Mouse (Mus musculus): ENCODE data around the gene Gm17455. TPM values are rescaled to one million over a fixed set of nuclear protein-coding genes. Genes with fewer than 3 reads are reported as not detected.

Gm17455 gene
- polyA plus RNA-seq, 1 experiment from 2014 or later = 1.5 TPM

GRCm38 (mm10) chr10:60394936-60395335, 4.6 kb upstream of the Gm17455 start:
- no peak overlapping the region for H3K9ac ChIP-seq (ENCODE audit: low read length)
- 91% methylated on average over 7 of the region's 7 CpGs for WGBS
- no peak for DNase-seq (ENCODE audit: low spot score)
- H3K27ac ChIP-seq (replicated peaks; ENCODE audit: low read depth, low read length) = no peak overlapping the region
- ATAC-seq (ENCODE audit: insufficient number of reproducible peaks, low FRiP score, low TSS enrichment, low read depth) = no peak
- H3K9me3 ChIP-seq (ENCODE audit: control insufficient read depth, low read length) = no peaks in the 10 kb centered on the region
- H3K4me3 ChIP-seq (ENCODE audit: low read depth, low read length) = no peak overlapping the region
- H3K4me1 ChIP-seq (ENCODE audit: control insufficient read depth, insufficient read depth, low read length) = no peaks in the 10 kb centered on the region
- H3K4me2 ChIP-seq (ENCODE audit: low read depth, severe bottlenecking) = no peak overlapping the region
- H3K36me3 ChIP-seq (ENCODE audit: control insufficient read depth, insufficient read depth, low read length) = no peaks in the 10 kb centered on the region
- H3K27me3 ChIP-seq (ENCODE audit: control insufficient read depth, insufficient read depth, low read length) = no peaks in the 10 kb centered on the region

- DNase-seq (ENCODE audit: low spot score) (no peak), ATAC-seq (ENCODE audit: insufficient number of reproducible peaks, low FRiP score, low TSS enrichment, low read depth) (no peak)
- Histone ChIP-seq H3K4me1 (ENCODE audit: control insufficient read depth, insufficient read depth, low read length) (no peaks in the 10 kb centered on the region), H3K4me3 (ENCODE audit: low read depth, low read length) (no peak overlapping the region), H3K9me3 (ENCODE audit: control insufficient read depth, low read length) (no peaks in the 10 kb centered on the region), H3K27ac (replicated peaks; ENCODE audit: low read depth, low read length) (no peak overlapping the region), H3K36me3 (ENCODE audit: control insufficient read depth, insufficient read depth, low read length) (no peaks in the 10 kb centered on the region), H3K27me3 (ENCODE audit: control insufficient read depth, insufficient read depth, low read length) (no peaks in the 10 kb centered on the region), H3K4me2 (ENCODE audit: low read depth, severe bottlenecking) (no peak overlapping the region), H3K9ac (ENCODE audit: low read length) (no peak overlapping the region)
- WGBS = 67% methylated on average over 5 of the region's 5 CpGs
Measured at GRCm38 (mm10) chr10:60395605-60396004, 3.9 kb upstream of the Gm17455 start.

DNA sequence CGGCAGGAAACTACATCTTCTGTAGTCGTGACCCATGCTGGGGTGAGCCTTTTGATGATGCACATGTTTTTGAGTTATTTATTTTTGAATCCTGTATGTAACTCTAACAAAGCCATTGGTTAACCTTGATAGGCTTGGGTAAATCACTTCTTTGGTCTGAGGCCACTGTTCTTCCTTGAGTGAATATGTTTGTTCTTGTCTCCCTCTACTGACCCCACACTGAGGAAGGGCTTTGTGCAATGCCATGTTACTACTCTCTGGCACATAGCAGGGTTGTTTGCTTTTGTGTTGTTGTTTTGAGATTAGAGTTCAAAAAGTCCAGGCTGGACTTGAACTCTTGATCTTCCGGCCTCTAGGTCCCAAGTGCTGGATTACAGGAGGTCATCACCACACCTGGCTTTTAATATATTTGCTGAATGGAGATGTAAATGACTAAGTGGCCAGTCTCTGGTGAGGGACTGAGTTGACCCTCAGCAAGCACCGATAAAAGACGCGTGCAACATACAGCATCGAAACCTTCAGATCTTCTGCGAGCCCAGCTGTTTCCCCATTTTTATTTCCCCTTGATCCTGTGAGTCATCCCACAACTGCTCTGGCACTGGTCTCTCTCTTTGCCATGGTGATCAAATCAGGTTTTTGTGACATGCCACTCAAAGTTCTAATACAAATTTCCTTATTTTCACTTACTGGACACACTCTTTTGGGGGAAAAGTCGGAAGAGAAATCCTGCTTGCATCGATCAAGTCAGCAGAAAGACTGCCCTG, 1.3 kb upstream of the Gm17455 start:
- WGBS = 91% methylated on average over 10 of the region's 10 CpGs
- no peak for DNase-seq (ENCODE audit: low spot score)

DNA sequence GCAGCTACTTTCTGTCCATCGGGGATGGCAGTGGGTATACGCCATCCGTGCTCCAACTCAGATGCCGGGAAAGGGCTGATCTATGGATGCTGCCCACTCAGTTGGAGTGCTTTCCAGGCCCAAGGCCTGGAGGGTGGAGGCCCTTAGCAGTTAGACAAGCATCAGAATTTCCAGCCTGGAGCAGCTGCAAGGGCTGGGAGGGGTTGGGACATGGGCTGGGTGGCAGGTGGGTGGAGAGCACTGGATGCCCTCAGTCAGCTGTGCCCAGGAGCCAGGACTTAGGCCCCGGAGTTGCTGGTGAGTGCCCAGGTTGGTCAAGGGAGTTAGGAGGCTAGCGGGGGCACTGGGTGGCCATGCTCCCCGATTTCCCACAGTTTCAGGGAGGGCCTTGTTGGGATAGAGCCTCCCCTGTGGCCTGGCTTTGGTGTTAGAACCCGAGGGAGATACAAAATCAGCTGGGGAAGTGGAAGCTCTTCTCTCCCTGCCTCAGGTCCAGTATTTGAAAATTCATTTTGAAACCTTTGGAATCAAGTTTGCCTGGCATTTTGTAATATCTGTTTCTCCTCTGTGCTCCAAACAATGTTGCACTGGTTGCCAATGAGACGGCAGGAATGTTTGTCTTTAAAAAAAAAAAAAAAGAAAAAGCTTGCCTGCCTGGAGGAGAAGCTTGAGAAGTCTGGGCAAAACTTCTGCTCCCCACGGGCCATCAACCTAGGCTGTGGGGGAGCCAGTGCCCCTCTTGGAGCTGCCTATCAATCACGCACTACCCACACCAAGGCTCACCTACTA, 1.2 kb downstream of the Gm17455 start:
- WGBS = 82% methylated on average over 11 of the region's 11 CpGs
- Histone ChIP-seq H3K4me1 (ENCODE audit: control insufficient read depth, insufficient read depth, low read length) (no peaks in the 10 kb centered on the region), H3K4me3 (ENCODE audit: low read depth, low read length) (no peak overlapping the region), H3K27ac (replicated peaks; ENCODE audit: low read depth, low read length) (no peak overlapping the region), H3K9ac (ENCODE audit: low read length) (no peak overlapping the region), H3K9me3 (ENCODE audit: control insufficient read depth, low read length) (no peaks in the 10 kb centered on the region), H3K4me2 (ENCODE audit: low read depth, severe bottlenecking) (no peak overlapping the region), H3K36me3 (ENCODE audit: control insufficient read depth, insufficient read depth, low read length) (no peaks in the 10 kb centered on the region), H3K27me3 (ENCODE audit: control insufficient read depth, insufficient read depth, low read length) (no peaks in the 10 kb centered on the region)
- ATAC-seq (ENCODE audit: insufficient number of reproducible peaks, low FRiP score, low TSS enrichment, low read depth) (no peak), DNase-seq (ENCODE audit: low spot score) (no peak)

More for the DNA sequence above, 1.3 kb upstream of the Gm17455 start:
- H3K36me3 ChIP-seq (ENCODE audit: control insufficient read depth, insufficient read depth, low read length) = no peaks in the 10 kb centered on the region
- H3K4me1 ChIP-seq (ENCODE audit: control insufficient read depth, insufficient read depth, low read length) = no peaks in the 10 kb centered on the region
- H3K9ac ChIP-seq (ENCODE audit: low read length) = no peak overlapping the region
- ATAC-seq (ENCODE audit: insufficient number of reproducible peaks, low FRiP score, low TSS enrichment, low read depth) = no peak
- no peak overlapping the region for H3K27ac ChIP-seq (replicated peaks; ENCODE audit: low read depth, low read length)
- H3K4me2 ChIP-seq (ENCODE audit: low read depth, severe bottlenecking) = no peak overlapping the region
- H3K9me3 ChIP-seq (ENCODE audit: control insufficient read depth, low read length) = no peaks in the 10 kb centered on the region
- H3K4me3 ChIP-seq (ENCODE audit: low read depth, low read length) = no peak overlapping the region
- H3K27me3 ChIP-seq (ENCODE audit: control insufficient read depth, insufficient read depth, low read length) = no peaks in the 10 kb centered on the region

- Histone ChIP-seq H3K36me3 (ENCODE audit: control insufficient read depth, insufficient read depth, low read length) (no peaks in the 10 kb centered on the region), H3K9ac (ENCODE audit: low read length) (no peak overlapping the region), H3K27me3 (ENCODE audit: control insufficient read depth, insufficient read depth, low read length) (no peaks in the 10 kb centered on the region), H3K27ac (replicated peaks; ENCODE audit: low read depth, low read length) (no peak overlapping the region), H3K4me3 (ENCODE audit: low read depth, low read length) (no peak overlapping the region), H3K4me1 (ENCODE audit: control insufficient read depth, insufficient read depth, low read length) (no peaks in the 10 kb centered on the region), H3K4me2 (ENCODE audit: low read depth, severe bottlenecking) (no peak overlapping the region), H3K9me3 (ENCODE audit: control insufficient read depth, low read length) (no peaks in the 10 kb centered on the region)
- 66% methylated on average over 7 of the region's 7 CpGs for WGBS
- ATAC-seq (ENCODE audit: insufficient number of reproducible peaks, low FRiP score, low TSS enrichment, low read depth) (no peak), DNase-seq (ENCODE audit: low spot score) (no peak)
Measured at GRCm38 (mm10) chr10:60405460-60406177, 6.1 kb downstream of the Gm17455 start.

DNA sequence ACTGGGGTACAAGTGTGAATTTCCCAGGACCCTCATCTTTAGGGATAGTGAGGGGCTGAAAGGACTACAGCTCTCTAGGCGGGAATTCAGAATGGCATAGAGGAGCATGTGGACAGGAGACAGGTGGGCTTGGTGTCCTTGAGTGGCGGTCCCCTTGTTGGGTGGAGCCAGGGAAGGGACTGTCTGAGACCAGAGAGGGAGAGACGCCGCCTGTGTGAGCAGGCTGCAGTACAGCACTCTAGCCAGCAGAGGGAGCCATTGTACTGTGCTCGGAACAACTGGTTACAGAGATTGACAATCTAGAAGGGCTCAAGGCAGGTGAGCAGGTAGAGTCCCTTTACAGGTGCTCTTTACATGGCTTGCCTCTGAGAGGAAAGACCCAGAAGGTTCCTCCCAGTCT, 8.3 kb downstream of the Gm17455 start:
- H3K9ac ChIP-seq (ENCODE audit: low read length) = no peak overlapping the region

DNA sequence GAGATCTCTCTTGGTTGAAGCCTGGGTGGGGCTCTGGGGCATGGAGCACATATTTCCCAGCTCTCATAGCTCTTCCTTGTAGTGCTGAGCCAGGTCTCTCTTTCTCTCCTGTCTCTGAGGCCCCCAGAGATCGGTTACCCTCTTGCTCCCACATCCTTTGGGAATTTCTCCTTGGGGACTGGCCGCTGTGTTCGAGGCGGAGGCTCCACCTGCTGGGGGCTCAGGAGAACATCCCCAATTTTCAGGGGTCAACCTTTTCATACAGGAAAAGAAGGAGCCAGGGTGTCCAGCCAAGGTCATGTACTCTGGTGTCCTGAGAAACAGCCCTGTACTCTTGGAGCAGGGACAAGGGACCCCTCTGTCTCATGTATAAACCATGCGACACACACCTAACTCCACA, 12.3 kb downstream of the Gm17455 start:
- Histone ChIP-seq H3K4me1 (ENCODE audit: control insufficient read depth, insufficient read depth, low read length) (no peaks in the 10 kb centered on the region), H3K27ac (replicated peaks; ENCODE audit: low read depth, low read length) (no peak overlapping the region), H3K9me3 (ENCODE audit: control insufficient read depth, low read length) (no peaks in the 10 kb centered on the region), H3K27me3 (ENCODE audit: control insufficient read depth, insufficient read depth, low read length) (no peaks in the 10 kb centered on the region), H3K9ac (ENCODE audit: low read length) (no peak overlapping the region), H3K4me2 (ENCODE audit: low read depth, severe bottlenecking) (no peak overlapping the region), H3K4me3 (ENCODE audit: low read depth, low read length) (no peak overlapping the region), H3K36me3 (ENCODE audit: control insufficient read depth, insufficient read depth, low read length) (no peaks in the 10 kb centered on the region)
- ATAC-seq (ENCODE audit: insufficient number of reproducible peaks, low FRiP score, low TSS enrichment, low read depth) (no peak), DNase-seq (ENCODE audit: low spot score) (peak; percentile 24)
- 26% methylated on average over 5 of the region's 5 CpGs for WGBS

More for the DNA sequence above, 8.3 kb downstream of the Gm17455 start:
- 4% methylated on average over 5 of the region's 5 CpGs for whole genome bisulfite sequencing
- no peaks in the 10 kb centered on the region for H3K4me1 ChIP-seq (ENCODE audit: control insufficient read depth, insufficient read depth, low read length)
- no peaks in the 10 kb centered on the region for H3K9me3 ChIP-seq (ENCODE audit: control insufficient read depth, low read length)
- DNase-seq (ENCODE audit: low spot score) = peak; percentile 85
- H3K4me2 ChIP-seq (ENCODE audit: low read depth, severe bottlenecking) = no peak overlapping the region
- H3K27me3 ChIP-seq (ENCODE audit: control insufficient read depth, insufficient read depth, low read length) = no peaks in the 10 kb centered on the region
- H3K27ac ChIP-seq (replicated peaks; ENCODE audit: low read depth, low read length) = no peak overlapping the region
- H3K36me3 ChIP-seq (ENCODE audit: control insufficient read depth, insufficient read depth, low read length) = no peaks in the 10 kb centered on the region
- no peak overlapping the region for H3K4me3 ChIP-seq (ENCODE audit: low read depth, low read length)
- no peak for ATAC-seq (ENCODE audit: insufficient number of reproducible peaks, low FRiP score, low TSS enrichment, low read depth)

GRCm38 (mm10) chr10:60413756-60414155, 14.2 kb downstream of the Gm17455 start:
- DNase-seq (ENCODE audit: low spot score) = no peak
- 88% methylated on average over 2 of the region's 2 CpGs for WGBS

More at GRCm38 (mm10) chr10:60413756-60414155, 14.2 kb downstream of the Gm17455 start:
- Histone ChIP-seq H3K27ac (replicated peaks; ENCODE audit: low read depth, low read length) (no peak overlapping the region), H3K4me1 (ENCODE audit: control insufficient read depth, insufficient read depth, low read length) (no peaks in the 10 kb centered on the region), H3K4me3 (ENCODE audit: low read depth, low read length) (no peak overlapping the region), H3K27me3 (ENCODE audit: control insufficient read depth, insufficient read depth, low read length) (no peaks in the 10 kb centered on the region), H3K9ac (ENCODE audit: low read length) (no peak overlapping the region), H3K4me2 (ENCODE audit: low read depth, severe bottlenecking) (no peak overlapping the region), H3K36me3 (ENCODE audit: control insufficient read depth, insufficient read depth, low read length) (no peaks in the 10 kb centered on the region), H3K9me3 (ENCODE audit: control insufficient read depth, low read length) (no peaks in the 10 kb centered on the region)
- ATAC-seq (ENCODE audit: insufficient number of reproducible peaks, low FRiP score, low TSS enrichment, low read depth) = no peak

Measured in limb, embryonic 11.5 days (tissue).